Mouse (Mus musculus) splenic B cell, adult 2 months (primary cell): ENCODE measurements at regions not wholly inside any gene's neighbourhood (a gene's known extent, or its start where the extent isn't known, plus 50 kb on each side); places are given as distances from the start of the nearest gene placed in this dataset.

Source experiments
- DNase-seq: peaks from one replicate; pipeline ENCODE4 v3.0.0-alpha.2; 2011; ENCODE audit warnings: low read depth, low spot score
- H3K27me3 ChIP-seq: 2 replicates; pipeline ENCODE4 v1.6.1; 2012; ENCODE audit warnings: mild to moderate bottlenecking, low read length, moderate library complexity, mixed read lengths; ENCODE audit not compliant: control insufficient read depth, poor library complexity, insufficient read depth, severe bottlenecking
- H3K36me3 ChIP-seq: 2 replicates; pipeline ENCODE4 v1.6.1; 2012; ENCODE audit warnings: mild to moderate bottlenecking, low read length, moderate library complexity, mixed read lengths; ENCODE audit not compliant: control insufficient read depth, poor library complexity, insufficient read depth, severe bottlenecking

GRCm38 (mm10) chr11:63337503-63337902 lies 208.7 kb downstream of the Pmp22 start:
- DNase-seq: no peak
- Histone ChIP-seq H3K27me3 (no peaks in the 10 kb centered on the region), H3K36me3 (no peaks in the 10 kb centered on the region)

GRCm38 (mm10) chr11:63338277-63338676 lies 209.5 kb downstream of the Pmp22 start:
- Histone ChIP-seq H3K36me3 (no peaks in the 10 kb centered on the region), H3K27me3 (no peaks in the 10 kb centered on the region)
- DNase-seq: no peak

DNA sequence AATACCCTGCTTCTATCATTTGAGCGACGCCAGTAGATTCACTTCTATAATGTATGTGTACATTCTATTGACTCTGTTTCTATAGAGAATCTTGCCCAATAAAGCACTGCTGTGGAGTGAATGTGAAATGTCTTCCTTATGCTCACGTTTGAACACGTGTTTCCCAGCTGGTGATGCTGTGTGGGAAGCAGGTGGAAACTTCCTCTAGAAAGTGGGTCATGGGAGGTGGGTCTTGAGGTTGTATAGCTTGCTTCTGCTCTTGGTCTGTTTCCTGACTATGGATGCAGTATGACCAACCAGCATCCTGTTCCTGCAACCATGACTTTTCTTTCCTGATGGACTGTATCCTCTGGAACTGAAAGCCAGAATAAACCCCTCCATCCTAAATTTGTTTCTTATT lies 216.9 kb downstream of the Pmp22 start:
- DNase-seq: no peak
- no peaks in the 10 kb centered on the region for H3K27me3 ChIP-seq
- no peaks in the 10 kb centered on the region for H3K36me3 ChIP-seq

- H3K27me3 ChIP-seq: no peaks in the 10 kb centered on the region
Measured at GRCm38 (mm10) chr11:63350123-63350696, 221.4 kb downstream of the Pmp22 start.

GRCm38 (mm10) chr11:63351999-63352398 lies 223.2 kb downstream of the Pmp22 start:
- DNase-seq: no peak
- Histone ChIP-seq H3K27me3 (no peaks in the 10 kb centered on the region), H3K36me3 (no peaks in the 10 kb centered on the region)

More at GRCm38 (mm10) chr11:63350123-63350696, 221.4 kb downstream of the Pmp22 start:
- no peaks in the 10 kb centered on the region for H3K36me3 ChIP-seq
- no peak for DNase-seq

GRCm38 (mm10) chr11:63352990-63353389 lies 224.2 kb downstream of the Pmp22 start:
- no peaks in the 10 kb centered on the region for H3K27me3 ChIP-seq
- no peak for DNase-seq

GRCm38 (mm10) chr11:63353671-63354070 lies 224.9 kb downstream of the Pmp22 start:
- no peak for DNase-seq
- Histone ChIP-seq H3K36me3 (no peaks in the 10 kb centered on the region), H3K27me3 (no peaks in the 10 kb centered on the region)

More at GRCm38 (mm10) chr11:63352990-63353389, 224.2 kb downstream of the Pmp22 start:
- H3K36me3 ChIP-seq: no peaks in the 10 kb centered on the region

DNA sequence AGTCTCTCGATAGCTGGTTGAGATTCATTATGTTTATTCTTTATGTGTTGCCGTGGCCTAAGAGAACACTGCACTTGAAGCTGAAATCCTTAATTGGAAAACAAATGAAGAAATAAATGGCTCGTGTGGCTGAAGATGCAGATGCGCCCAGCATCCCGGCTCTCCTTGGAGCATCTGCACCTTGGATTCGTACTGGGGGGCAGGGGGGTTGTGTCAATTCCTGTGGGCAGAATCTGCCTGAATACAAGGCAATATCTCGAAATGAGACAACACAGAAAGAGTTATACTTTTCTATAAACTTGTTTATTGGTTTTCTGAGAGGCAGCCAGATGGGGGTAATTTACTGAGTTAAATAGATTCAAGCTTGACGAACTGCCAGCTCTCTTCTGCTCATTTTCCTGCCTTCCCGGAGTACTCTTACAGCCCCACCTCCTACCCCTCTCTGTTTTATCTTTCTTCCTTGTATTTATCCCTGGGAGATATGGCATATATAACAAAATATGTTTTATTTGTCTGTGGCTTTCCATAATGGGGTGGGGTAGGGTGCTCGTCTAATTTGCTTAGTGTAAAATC lies 229.1 kb downstream of the Pmp22 start:
- no peaks in the 10 kb centered on the region for H3K27me3 ChIP-seq
- H3K36me3 ChIP-seq: no peaks in the 10 kb centered on the region
- DNase-seq: no peak

DNA sequence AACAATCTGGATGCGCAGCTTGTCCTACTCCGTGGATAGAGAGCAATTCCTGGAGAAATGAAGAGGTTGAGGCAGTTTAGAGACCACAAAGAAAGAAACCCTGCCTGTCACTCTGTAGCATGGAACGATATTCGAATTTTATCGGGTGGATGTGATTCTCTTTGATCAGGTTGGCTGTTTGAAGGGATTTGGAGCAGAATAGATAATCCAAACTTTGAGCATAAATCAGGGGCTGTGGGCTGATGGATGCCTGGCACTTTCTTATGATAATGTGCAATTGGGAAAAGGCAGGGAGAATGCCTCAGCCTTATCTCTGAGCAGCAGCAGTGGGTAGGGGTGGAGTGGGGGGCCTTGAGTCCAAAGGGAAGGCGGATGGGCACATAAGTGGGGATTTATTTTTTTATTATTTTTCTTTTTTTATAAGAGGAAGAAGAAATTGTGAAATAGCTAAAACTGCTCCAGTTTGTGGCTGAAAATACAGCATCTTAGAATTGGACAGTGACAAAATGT lies 239.0 kb downstream of the Pmp22 start:
- no peak for DNase-seq
- Histone ChIP-seq H3K36me3 (no peaks in the 10 kb centered on the region), H3K27me3 (no peaks in the 10 kb centered on the region)

- Histone ChIP-seq H3K27me3 (no peaks in the 10 kb centered on the region), H3K36me3 (no peaks in the 10 kb centered on the region)
- DNase-seq: no peak
Measured at GRCm38 (mm10) chr11:63369475-63369874, 240.7 kb downstream of the Pmp22 start.

- DNase-seq: no peak
- H3K27me3 ChIP-seq: no peaks in the 10 kb centered on the region
- H3K36me3 ChIP-seq: no peaks in the 10 kb centered on the region
Measured at GRCm38 (mm10) chr11:63376311-63376710, 247.5 kb downstream of the Pmp22 start.

DNA sequence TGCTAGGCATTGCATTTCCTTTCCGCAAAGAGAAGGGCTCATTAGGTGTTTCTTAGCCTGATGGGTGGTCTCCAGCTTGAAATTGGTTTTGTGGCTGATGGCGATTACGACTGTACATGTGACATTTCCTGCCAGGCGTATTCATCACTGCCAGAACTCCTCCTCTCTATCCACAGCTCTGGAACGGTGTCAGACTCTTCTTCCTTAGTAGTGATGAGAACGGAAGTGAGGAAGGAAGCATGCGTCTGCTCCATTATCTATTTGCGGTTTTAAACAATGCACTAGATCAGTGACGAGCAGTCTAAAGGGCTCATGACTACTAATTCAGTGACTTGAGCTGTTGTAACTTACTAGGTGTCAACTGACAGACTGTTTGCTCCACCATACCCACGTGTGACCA lies 248.2 kb downstream of the Pmp22 start:
- DNase-seq: no peak
- Histone ChIP-seq H3K27me3 (no peaks in the 10 kb centered on the region), H3K36me3 (no peaks in the 10 kb centered on the region)

DNA sequence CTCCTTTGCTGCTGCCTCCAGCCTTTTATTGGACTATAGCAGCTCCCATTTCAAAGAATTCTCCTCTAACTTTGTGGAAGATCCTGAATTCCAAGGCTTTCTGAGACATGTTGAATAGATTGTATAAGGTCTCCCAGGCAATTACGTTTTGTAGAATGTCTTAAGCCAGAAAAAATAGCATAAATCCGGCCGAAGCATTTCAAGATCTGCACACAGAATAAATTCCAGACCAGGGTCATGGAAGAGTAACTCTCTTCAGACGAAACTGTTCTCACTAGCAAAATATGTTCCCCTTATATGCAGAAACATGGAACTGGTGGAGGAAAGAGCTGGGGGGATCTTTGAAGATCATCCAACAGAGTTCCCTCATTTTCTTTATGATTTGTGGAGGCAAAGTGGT lies 259.5 kb downstream of the Pmp22 start:
- no peak for DNase-seq
- Histone ChIP-seq H3K36me3 (no peaks in the 10 kb centered on the region), H3K27me3 (no peaks in the 10 kb centered on the region)

- DNase-seq: no peak
Measured at GRCm38 (mm10) chr11:63391478-63391877, 262.7 kb downstream of the Pmp22 start.

GRCm38 (mm10) chr11:63392378-63392777 lies 263.6 kb downstream of the Pmp22 start:
- Histone ChIP-seq H3K36me3 (no peaks in the 10 kb centered on the region), H3K27me3 (no peaks in the 10 kb centered on the region)
- DNase-seq: no peak

More at GRCm38 (mm10) chr11:63391478-63391877, 262.7 kb downstream of the Pmp22 start:
- Histone ChIP-seq H3K36me3 (no peaks in the 10 kb centered on the region), H3K27me3 (no peaks in the 10 kb centered on the region)

DNA sequence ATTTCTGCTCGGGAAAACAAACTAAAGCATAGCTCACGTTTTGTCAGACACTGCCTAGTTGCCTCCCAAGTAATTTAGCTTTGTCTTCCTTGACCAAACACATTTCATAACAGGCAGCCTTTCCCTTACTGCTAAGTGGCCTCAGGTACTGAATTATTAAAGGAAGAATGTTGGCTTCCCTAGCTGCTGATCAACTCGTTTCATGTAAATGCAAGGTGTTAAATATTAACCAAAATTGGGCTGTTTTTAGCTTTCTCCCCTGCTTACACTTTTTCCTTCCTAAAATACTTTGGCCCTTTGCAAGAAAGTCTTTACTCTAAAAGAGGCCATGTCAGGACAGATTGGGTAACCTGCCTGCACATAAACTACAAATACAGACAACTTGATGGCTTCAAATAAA lies 265.4 kb downstream of the Pmp22 start:
- Histone ChIP-seq H3K27me3 (no peaks in the 10 kb centered on the region), H3K36me3 (no peaks in the 10 kb centered on the region)
- DNase-seq: no peak
